Mouse (Mus musculus): ENCODE data around the gene Srr. TPM values are rescaled to one million over a fixed set of nuclear protein-coding genes. Genes with fewer than 3 reads are reported as not detected.

Gene Srr
- polyA plus RNA-seq, 1 experiment from 2014 or later = 10.0 TPM

GRCm38 (mm10) chr11:74863471-74863870, 62.3 kb downstream of the Srr start:
- Histone ChIP-seq H3K9ac (ENCODE audit: low read depth, low read length) (no peak overlapping the region), H3K27ac (ENCODE audit: low read depth, low read length) (no peak overlapping the region), H3K27me3 (replicated peaks; ENCODE audit: control insufficient read depth, insufficient read depth, low read length) (no peaks in the 10 kb centered on the region), H3K9me3 (ENCODE audit: control insufficient read depth, low read length) (no peaks in the 10 kb centered on the region), H3K4me3 (ENCODE audit: low read depth, low read length) (no peak overlapping the region), H3K4me1 (replicated peaks; ENCODE audit: control insufficient read depth, insufficient read depth, low read length) (no peaks in the 10 kb centered on the region), H3K4me2 (no peak overlapping the region), H3K36me3 (ENCODE audit: control insufficient read depth, insufficient read depth, low read length) (peaks cover 5% of the 10 kb centered on the region; the same call in 1 of the 2 replicates)
- 19% methylated on average over 11 of the region's 11 CpGs for WGBS
- DNase-seq (ENCODE audit: low spot score) = no peak
- no peak for ATAC-seq (replicated peaks; ENCODE audit: low FRiP score)

DNA sequence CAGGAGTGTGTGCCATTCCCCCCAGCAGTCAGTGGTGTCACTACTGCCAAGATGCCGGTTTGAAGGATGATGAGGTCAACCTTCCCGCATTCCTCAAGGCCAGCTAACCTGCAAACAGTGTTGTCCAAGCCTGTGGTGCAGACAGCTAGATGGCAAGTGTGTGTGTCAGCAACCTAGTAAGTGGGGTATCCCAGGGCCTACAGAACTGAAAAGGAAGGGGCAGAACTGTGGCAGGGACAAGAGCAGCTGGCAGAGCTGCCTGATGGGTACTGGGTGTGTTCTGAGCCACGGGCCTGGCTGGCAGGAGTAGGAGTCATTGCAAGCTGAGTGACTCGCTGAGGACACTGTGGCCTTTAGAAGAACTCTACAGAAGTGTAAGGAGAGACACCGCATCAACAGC, 63.6 kb downstream of the Srr start:
- Histone ChIP-seq H3K9me3 (ENCODE audit: control insufficient read depth, low read length) (no peaks in the 10 kb centered on the region), H3K4me2 (no peak overlapping the region), H3K36me3 (ENCODE audit: control insufficient read depth, insufficient read depth, low read length) (no peaks in the 10 kb centered on the region), H3K27me3 (replicated peaks; ENCODE audit: control insufficient read depth, insufficient read depth, low read length) (no peaks in the 10 kb centered on the region), H3K9ac (ENCODE audit: low read depth, low read length) (no peak overlapping the region), H3K4me3 (ENCODE audit: low read depth, low read length) (no peak overlapping the region), H3K4me1 (replicated peaks; ENCODE audit: control insufficient read depth, insufficient read depth, low read length) (no peaks in the 10 kb centered on the region), H3K27ac (ENCODE audit: low read depth, low read length) (no peak overlapping the region)
- DNase-seq (ENCODE audit: low spot score) (no peak), ATAC-seq (replicated peaks; ENCODE audit: low FRiP score) (no peak)
- 76% methylated on average over 5 of the region's 5 CpGs for WGBS

- no peaks in the 10 kb centered on the region for H3K27me3 ChIP-seq (replicated peaks; ENCODE audit: control insufficient read depth, insufficient read depth, low read length)
- no peaks in the 10 kb centered on the region for H3K4me1 ChIP-seq (replicated peaks; ENCODE audit: control insufficient read depth, insufficient read depth, low read length)
- H3K27ac ChIP-seq (ENCODE audit: low read depth, low read length) = no peak overlapping the region
- no peak overlapping the region for H3K4me3 ChIP-seq (ENCODE audit: low read depth, low read length)
- no peak overlapping the region for H3K4me2 ChIP-seq
- no peaks in the 10 kb centered on the region for H3K36me3 ChIP-seq (ENCODE audit: control insufficient read depth, insufficient read depth, low read length)
- ATAC-seq (replicated peaks; ENCODE audit: low FRiP score) (no peak), DNase-seq (ENCODE audit: low spot score) (no peak)
- no peaks in the 10 kb centered on the region for H3K9me3 ChIP-seq (ENCODE audit: control insufficient read depth, low read length)
- no peak overlapping the region for H3K9ac ChIP-seq (ENCODE audit: low read depth, low read length)
- WGBS = 83% methylated on average over 9 of the region's 9 CpGs
These were observed 68.0 kb downstream of the Srr start for GRCm38 (mm10) chr11:74857756-74858155.

Small RNA genes within 50 kb of the gene (microRNA-seq; reads per million reads assigned to microRNA genes)
- not detected for gene Mir6926 (ENCODE audit: borderline number of aligned reads)

Other genes with a start within 250 kb of the Srr start
- 59.3 and 69.4 TPM in 2 replicates for gene Pafah1b1, start 201.3 kb downstream of the Srr start, polyA plus RNA-seq (2014; fragmentation: Nextera tagmentation; extraction: Ambion mirVana)
- gene Mettl16, start 155.1 kb downstream of the Srr start, polyA plus RNA-seq (2014; fragmentation: Nextera tagmentation; extraction: Ambion mirVana) = 57.7 and 63.0 TPM in 2 replicates
- gene Mnt, start 95.0 kb downstream of the Srr start, polyA plus RNA-seq (2014; fragmentation: Nextera tagmentation; extraction: Ambion mirVana) = 3.5 and 3.9 TPM in 2 replicates
- gene Sgsm2, start 28.9 kb downstream of the Srr start, polyA plus RNA-seq (2014; fragmentation: Nextera tagmentation; extraction: Ambion mirVana) = 4.2 TPM in 2 replicates
- gene Tsr1, start 27.9 kb downstream of the Srr start, polyA plus RNA-seq (2014; fragmentation: Nextera tagmentation; extraction: Ambion mirVana) = 72.4 and 81.3 TPM in 2 replicates
- gene Smg6, start 125 bp downstream of the Srr start, polyA plus RNA-seq (2014; fragmentation: Nextera tagmentation; extraction: Ambion mirVana) = 10.7 and 12.4 TPM in 2 replicates
- 2.7 and 3.2 TPM in 2 replicates for gene Hic1, start 243.6 kb upstream of the Srr start, polyA plus RNA-seq (2014; fragmentation: Nextera tagmentation; extraction: Ambion mirVana)